Mouse (Mus musculus) cortical plate, adult 2 months (tissue): ENCODE measurements around the gene Plekhg2. TPM values are rescaled to one million over a fixed set of nuclear protein-coding genes. Genes with fewer than 3 reads are reported as not detected.

Source experiments
- H3K27ac ChIP-seq: fragments of 200-500 bp; 2 replicates; pipeline ENCODE4 v1.5.1; 2012; ENCODE audit warnings: low read length, control low read depth, inconsistent platforms; ENCODE audit not compliant: insufficient read depth
- H3K4me1 ChIP-seq: fragments of 200-500 bp; 2 replicates; pipeline ENCODE4 v1.6.1; 2011; ENCODE audit warnings: low read length; ENCODE audit not compliant: control insufficient read depth, insufficient read depth
- H3K4me3 ChIP-seq: fragments of 200-500 bp; 2 replicates; pipeline ENCODE4 v1.5.1; 2011; ENCODE audit warnings: mild to moderate bottlenecking, low read length, control low read depth; ENCODE audit not compliant: insufficient read depth
- CTCF ChIP-seq: fragments of 200-500 bp; IDR thresholded peaks from 2 replicates; pipeline ENCODE4 v1.5.1; 2011; ENCODE audit warnings: mild to moderate bottlenecking, control low read depth, low read length; ENCODE audit not compliant: insufficient read depth; ENCODE audit errors: extremely low read depth
- POLR2A ChIP-seq: fragments of 200-500 bp; IDR thresholded peaks from 2 replicates; pipeline ENCODE4 v1.6.1; 2011; ENCODE audit warnings: mild to moderate bottlenecking, low read length, control low read depth; ENCODE audit not compliant: insufficient read depth; ENCODE audit errors: extremely low read depth
- polyA plus RNA-seq: library from polyadenylated mRNA; depleted of rRNA; stranded (reverse); fragments of >200 nt; gene quantifications from 2 replicates; pipeline ENCODE4 v1.2.3, GENCODE M21; 2012

Gene Plekhg2
- polyA plus RNA-seq, 1 experiment, result 4.2 TPM

- Histone ChIP-seq H3K4me1 (no peaks in the 10 kb centered on the region), H3K4me3 (no peak overlapping the region), H3K27ac (no peak overlapping the region)
- TF ChIP-seq CTCF (no peak), POLR2A (no peak)
Measured at GRCm38 (mm10) chr7:28370051-28370450, 2.3 kb downstream of the Plekhg2 start.

GRCm38 (mm10) chr7:28368276-28368920 lies 4.0 kb downstream of the Plekhg2 start:
- Histone ChIP-seq H3K4me3 (no peak overlapping the region), H3K27ac (no peak overlapping the region), H3K4me1 (no peaks in the 10 kb centered on the region)
- TF ChIP-seq POLR2A, result no peak
- no peak for TF ChIP-seq CTCF

GRCm38 (mm10) chr7:28367663-28368275 lies 4.6 kb downstream of the Plekhg2 start:
- no peaks in the 10 kb centered on the region for H3K4me1 ChIP-seq
- H3K27ac ChIP-seq, result no peak overlapping the region
- no peak overlapping the region for H3K4me3 ChIP-seq
- no peak for TF ChIP-seq CTCF
- no peak for TF ChIP-seq POLR2A

GRCm38 (mm10) chr7:28362441-28363060 lies 9.8 kb downstream of the Plekhg2 start:
- no peaks in the 10 kb centered on the region for H3K4me1 ChIP-seq
- TF ChIP-seq POLR2A (no peak), CTCF (no peak)
- H3K4me3 ChIP-seq, result no peak overlapping the region
- no peak overlapping the region for H3K27ac ChIP-seq

- H3K27ac ChIP-seq, result no peak overlapping the region
- TF ChIP-seq CTCF (no peak), POLR2A (no peak)
Measured at GRCm38 (mm10) chr7:28361647-28362341, 10.6 kb downstream of the Plekhg2 start.

GRCm38 (mm10) chr7:28360291-28360690 lies 12.1 kb downstream of the Plekhg2 start:
- TF ChIP-seq CTCF, result no peak
- no peak for TF ChIP-seq POLR2A
- H3K4me1 ChIP-seq, result no peaks in the 10 kb centered on the region
- no peak overlapping the region for H3K27ac ChIP-seq
- no peak overlapping the region for H3K4me3 ChIP-seq

More at GRCm38 (mm10) chr7:28361647-28362341, 10.6 kb downstream of the Plekhg2 start:
- Histone ChIP-seq H3K4me1 (no peaks in the 10 kb centered on the region), H3K4me3 (no peak overlapping the region)

- H3K27ac ChIP-seq, result no peak overlapping the region
- TF ChIP-seq POLR2A, result no peak
- TF ChIP-seq CTCF, result no peak
- no peak overlapping the region for H3K4me3 ChIP-seq
- H3K4me1 ChIP-seq, result no peaks in the 10 kb centered on the region
Measured at GRCm38 (mm10) chr7:28359854-28360253, 12.5 kb downstream of the Plekhg2 start.

GRCm38 (mm10) chr7:28358431-28358830 lies 14.0 kb downstream of the Plekhg2 start:
- no peak overlapping the region for H3K27ac ChIP-seq
- no peaks in the 10 kb centered on the region for H3K4me1 ChIP-seq
- H3K4me3 ChIP-seq, result no peak overlapping the region
- TF ChIP-seq POLR2A (no peak), CTCF (no peak)

- Histone ChIP-seq H3K4me1 (no peaks in the 10 kb centered on the region), H3K27ac (no peak overlapping the region), H3K4me3 (no peak overlapping the region)
- TF ChIP-seq POLR2A (no peak), CTCF (no peak)
Measured at GRCm38 (mm10) chr7:28357984-28358383, 14.4 kb downstream of the Plekhg2 start.
